Mouse (Mus musculus) forebrain, embryonic 13.5 days (tissue): ENCODE data around the gene Aacs. TPM values are rescaled to one million over a fixed set of nuclear protein-coding genes. Genes with fewer than 3 reads are reported as not detected.

ENCODE experiments used
- ATAC-seq: fragments of 200-750 bp; cut with Nextera tagmentation; 2 replicates; pipeline ENCODE4 v1.8.0; 2017
- H3K27ac ChIP-seq: fragments of 300-500 bp; sonication (generic); 2 replicates; pipeline ENCODE4 v1.5.1; 2015; ENCODE audit warnings: inconsistent platforms, mild to moderate bottlenecking, moderate library complexity
- H3K27me3 ChIP-seq: fragments of 300-500 bp; sonication (generic); 2 replicates; pipeline ENCODE4 v1.6.1; 2015; ENCODE audit warnings: mild to moderate bottlenecking, inconsistent platforms
- H3K36me3 ChIP-seq: fragments of 300-500 bp; sonication (generic); 2 replicates; pipeline ENCODE4 v1.6.1; 2015; ENCODE audit warnings: mild to moderate bottlenecking, inconsistent platforms; ENCODE audit not compliant: poor library complexity, severe bottlenecking
- H3K4me1 ChIP-seq: fragments of 300-500 bp; sonication (generic); 2 replicates; pipeline ENCODE4 v1.6.1; 2015; ENCODE audit warnings: inconsistent platforms
- H3K4me2 ChIP-seq: fragments of 300-500 bp; sonication (generic); 2 replicates; pipeline ENCODE4 v1.6.1; 2015; ENCODE audit warnings: inconsistent platforms, mild to moderate bottlenecking, moderate library complexity
- H3K4me3 ChIP-seq: fragments of 300-500 bp; sonication (generic); 2 replicates; pipeline ENCODE4 v1.5.1; 2015; ENCODE audit warnings: mild to moderate bottlenecking, inconsistent platforms
- H3K9ac ChIP-seq: fragments of 300-500 bp; sonication (generic); 2 replicates; pipeline ENCODE4 v1.6.1; 2015; ENCODE audit warnings: mild to moderate bottlenecking, inconsistent platforms
- H3K9me3 ChIP-seq: fragments of 300-500 bp; sonication (generic); replicated peaks from 2 replicates; pipeline ENCODE4 v1.6.1; 2016; ENCODE audit warnings: inconsistent platforms
- WGBS: fragments of 180-500 bp; shearing (Covaris S2); methylation state at CpG from one replicate; pipeline ENCODE4 v1.1.7; 2015; 5-methylcytosine and 5-hydroxymethylcytosine counted together
- polyA plus RNA-seq: library from polyadenylated mRNA; unstranded; fragments of >200 nt; fragmentation: Nextera tagmentation; extraction: Ambion mirVana; gene quantifications from 2 replicates; pipeline ENCODE4 v1.2.1, GENCODE M21; 2015

The Aacs gene
- polyA plus RNA-seq, 1 experiment from 2014 or later, result 53.7 TPM

GRCm38 (mm10) chr5:125502186-125502585 lies 26.6 kb downstream of the Aacs start:
- no peak; the same call in 1 of the 2 replicates for ATAC-seq
- H3K9me3 ChIP-seq, result no peaks in the 10 kb centered on the region
- H3K4me1 ChIP-seq, result peaks cover 19% of the 10 kb centered on the region
- H3K36me3 ChIP-seq, result peaks cover 45% of the 10 kb centered on the region
- WGBS, result 18% methylated on average over 3 of the region's 3 CpGs
- no peak overlapping the region for H3K4me2 ChIP-seq
- no peak overlapping the region for H3K9ac ChIP-seq
- H3K27me3 ChIP-seq, result no peaks in the 10 kb centered on the region
- no peak overlapping the region; the same call in 1 of the 2 replicates for H3K27ac ChIP-seq
- H3K4me3 ChIP-seq, result no peak overlapping the region

DNA sequence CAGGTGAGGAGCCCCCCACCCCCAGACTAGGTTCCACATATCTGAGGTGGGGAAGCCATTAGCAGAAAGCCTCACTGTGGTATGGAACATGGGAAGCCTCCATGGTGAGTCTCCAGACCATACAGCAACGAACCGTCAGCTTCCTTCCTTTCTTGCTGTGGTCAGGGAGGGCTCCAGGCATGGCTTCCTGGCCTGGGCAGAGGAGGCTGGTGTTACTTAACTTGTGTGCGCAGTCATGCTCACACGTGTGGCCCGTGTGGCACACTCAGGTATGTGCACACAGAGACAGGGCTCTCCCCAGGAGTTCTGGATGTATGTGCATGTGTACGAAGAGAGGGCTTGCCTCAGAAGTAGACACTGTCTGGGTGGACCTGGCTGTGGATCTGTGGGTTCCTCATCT lies 28.0 kb downstream of the Aacs start:
- Histone ChIP-seq H3K27ac (no peak overlapping the region), H3K4me2 (no peak overlapping the region), H3K9ac (no peak overlapping the region), H3K36me3 (peaks cover 55% of the 10 kb centered on the region), H3K4me3 (no peak overlapping the region), H3K4me1 (peaks cover 11% of the 10 kb centered on the region), H3K27me3 (no peaks in the 10 kb centered on the region), H3K9me3 (no peaks in the 10 kb centered on the region)
- 91% methylated on average over 6 of the region's 6 CpGs for WGBS
- ATAC-seq, result no peak

GRCm38 (mm10) chr5:125504692-125505091 lies 29.1 kb downstream of the Aacs start:
- ATAC-seq, result no peak
- WGBS, result 72% methylated on average over 11 of the region's 11 CpGs
- H3K4me3 ChIP-seq, result no peak overlapping the region
- H3K4me1 ChIP-seq, result peaks cover 11% of the 10 kb centered on the region
- H3K4me2 ChIP-seq, result no peak overlapping the region
- H3K9me3 ChIP-seq, result no peaks in the 10 kb centered on the region
- H3K9ac ChIP-seq, result no peak overlapping the region
- H3K27me3 ChIP-seq, result no peaks in the 10 kb centered on the region
- H3K27ac ChIP-seq, result peak overlapping the region; percentile 1; the same call in 1 of the 2 replicates
- peaks cover 63% of the 10 kb centered on the region for H3K36me3 ChIP-seq

DNA sequence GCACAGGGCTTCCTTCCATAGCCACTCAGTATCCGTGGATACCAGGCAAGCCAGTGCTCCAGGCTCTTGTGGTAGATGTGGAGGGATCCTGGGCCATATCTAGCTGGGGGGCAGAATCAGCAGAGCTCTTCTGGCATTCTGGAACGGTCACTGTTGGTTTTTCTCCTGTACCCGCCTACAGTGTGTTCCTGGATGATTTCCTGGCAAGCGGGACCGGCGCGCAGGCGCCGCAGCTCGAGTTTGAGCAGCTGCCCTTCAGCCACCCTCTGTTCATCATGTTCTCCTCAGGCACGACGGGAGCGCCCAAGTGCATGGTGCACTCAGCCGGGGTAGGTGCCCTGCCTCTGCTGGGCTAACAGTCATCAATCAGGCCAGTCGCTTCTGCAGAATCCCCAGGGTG lies 30.4 kb downstream of the Aacs start:
- H3K9me3 ChIP-seq, result no peaks in the 10 kb centered on the region
- no peaks in the 10 kb centered on the region for H3K27me3 ChIP-seq
- H3K4me3 ChIP-seq, result no peak overlapping the region
- peaks cover 11% of the 10 kb centered on the region for H3K4me1 ChIP-seq
- WGBS, result 89% methylated on average over 15 of the region's 15 CpGs
- H3K36me3 ChIP-seq, result peaks cover 64% of the 10 kb centered on the region
- H3K9ac ChIP-seq, result no peak overlapping the region
- H3K4me2 ChIP-seq, result no peak overlapping the region
- no peak overlapping the region for H3K27ac ChIP-seq
- ATAC-seq, result no peak

DNA sequence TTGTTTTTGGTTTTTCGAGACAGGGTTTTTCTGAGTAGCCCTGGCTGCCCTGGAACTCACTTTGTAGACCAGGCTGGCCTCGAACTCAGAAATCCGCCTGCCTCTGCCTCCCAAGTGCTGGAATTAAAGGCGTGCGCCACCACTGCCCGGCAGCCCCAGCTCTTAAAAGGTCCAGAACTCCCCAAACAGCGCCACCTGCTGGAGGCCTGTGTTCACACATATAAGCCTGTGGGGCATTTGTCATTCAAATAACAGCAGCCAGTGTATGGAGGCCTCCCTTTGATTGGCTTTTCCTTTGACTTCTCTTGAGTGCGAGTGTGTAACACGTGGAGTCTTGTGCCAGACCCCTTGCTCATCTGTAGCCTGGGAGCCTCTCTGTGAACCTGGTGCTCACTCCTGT lies 32.0 kb downstream of the Aacs start:
- Histone ChIP-seq H3K36me3 (peaks cover 75% of the 10 kb centered on the region), H3K9ac (no peak overlapping the region), H3K4me2 (no peak overlapping the region), H3K27me3 (no peaks in the 10 kb centered on the region), H3K27ac (no peak overlapping the region), H3K9me3 (no peaks in the 10 kb centered on the region), H3K4me3 (no peak overlapping the region), H3K4me1 (peaks cover 4% of the 10 kb centered on the region)
- ATAC-seq, result no peak
- WGBS, result 91% methylated on average over 9 of the region's 9 CpGs

DNA sequence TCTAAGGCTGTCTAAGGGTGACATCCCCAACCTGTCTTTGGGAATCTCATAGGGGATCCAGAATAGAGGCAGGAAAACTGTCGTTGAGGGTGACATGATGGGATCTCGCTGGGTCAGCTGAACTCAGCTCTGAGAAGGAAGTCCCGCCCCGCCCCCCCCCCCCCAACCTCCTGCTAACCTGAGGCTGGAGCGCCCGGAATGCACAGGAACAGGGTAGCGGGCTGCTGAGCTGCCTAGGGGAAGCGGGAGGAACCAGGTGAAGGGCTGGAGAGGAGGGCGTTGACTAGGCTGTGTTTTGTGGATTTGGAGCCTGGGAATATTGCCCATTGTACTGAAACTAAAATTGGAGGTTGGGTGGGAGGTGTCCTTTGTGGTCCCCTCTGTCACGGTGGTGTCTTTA lies 32.4 kb downstream of the Aacs start:
- Histone ChIP-seq H3K4me3 (no peak overlapping the region), H3K36me3 (peaks cover 78% of the 10 kb centered on the region), H3K9me3 (no peaks in the 10 kb centered on the region), H3K4me1 (no peaks in the 10 kb centered on the region; the same call in 1 of the 2 replicates), H3K27me3 (no peaks in the 10 kb centered on the region), H3K4me2 (no peak overlapping the region), H3K27ac (no peak overlapping the region), H3K9ac (no peak overlapping the region)
- WGBS, result 89% methylated on average over 10 of the region's 10 CpGs
- no peak for ATAC-seq

- Histone ChIP-seq H3K27me3 (no peaks in the 10 kb centered on the region), H3K9me3 (no peaks in the 10 kb centered on the region), H3K36me3 (peaks cover 79% of the 10 kb centered on the region), H3K27ac (no peak overlapping the region), H3K4me2 (no peak overlapping the region), H3K9ac (no peak overlapping the region), H3K4me1 (no peaks in the 10 kb centered on the region), H3K4me3 (no peak overlapping the region)
- no peak for ATAC-seq
- WGBS, result 52% methylated on average over 5 of the region's 5 CpGs
These were observed 33.9 kb downstream of the Aacs start for GRCm38 (mm10) chr5:125509541-125509940.

DNA sequence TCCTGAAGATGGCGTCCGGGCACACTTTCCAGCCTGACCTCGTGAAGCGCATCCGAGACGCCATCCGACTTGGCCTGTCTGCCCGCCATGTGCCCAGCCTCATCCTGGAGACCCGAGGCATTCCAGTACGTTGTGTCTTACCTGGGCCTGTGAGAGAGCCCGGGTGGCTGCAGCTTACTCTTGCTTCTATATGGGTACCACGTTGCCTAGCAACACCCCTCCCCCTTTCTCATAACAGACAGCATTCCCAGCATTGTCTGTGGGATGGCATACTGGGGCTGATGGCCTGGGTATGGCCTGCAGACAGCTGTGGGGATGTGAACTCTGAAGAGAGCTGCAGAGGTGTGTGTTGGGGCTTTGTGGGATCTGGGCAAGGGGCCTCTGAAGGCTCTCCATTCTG lies 39.4 kb downstream of the Aacs start:
- H3K9me3 ChIP-seq, result no peaks in the 10 kb centered on the region
- ATAC-seq, result no peak
- H3K27ac ChIP-seq, result no peak overlapping the region
- H3K9ac ChIP-seq, result no peak overlapping the region
- H3K4me3 ChIP-seq, result no peak overlapping the region
- H3K27me3 ChIP-seq, result no peaks in the 10 kb centered on the region
- H3K36me3 ChIP-seq, result peaks cover 72% of the 10 kb centered on the region
- no peak overlapping the region for H3K4me2 ChIP-seq
- 85% methylated on average over 12 of the region's 12 CpGs for WGBS
- H3K4me1 ChIP-seq, result 0 out of 2 replicates have a peak, but pooled peaks cover 3% of the 10 kb centered on the region

- Histone ChIP-seq H3K9ac (no peak overlapping the region), H3K4me3 (no peak overlapping the region), H3K4me2 (no peak overlapping the region), H3K9me3 (no peaks in the 10 kb centered on the region), H3K36me3 (peaks cover 46% of the 10 kb centered on the region), H3K27me3 (no peaks in the 10 kb centered on the region), H3K27ac (no peak overlapping the region), H3K4me1 (0 out of 2 replicates have a peak, but pooled peaks cover 3% of the 10 kb centered on the region)
- 66% methylated on average over 5 of the region's 5 CpGs for WGBS
- no peak for ATAC-seq
These were observed 43.0 kb downstream of the Aacs start for GRCm38 (mm10) chr5:125518640-125519039.

- Histone ChIP-seq H3K4me2 (no peak overlapping the region), H3K4me3 (no peak overlapping the region), H3K9me3 (no peaks in the 10 kb centered on the region), H3K36me3 (peaks cover 21% of the 10 kb centered on the region), H3K4me1 (no peaks in the 10 kb centered on the region), H3K27ac (no peak overlapping the region), H3K27me3 (no peaks in the 10 kb centered on the region), H3K9ac (no peak overlapping the region)
- no peak for ATAC-seq
- WGBS, result 24% methylated on average over 15 of the region's 15 CpGs
These were observed 45.4 kb downstream of the Aacs start for GRCm38 (mm10) chr5:125520930-125521590.

GRCm38 (mm10) chr5:125523361-125523760 lies 47.7 kb downstream of the Aacs start:
- 88% methylated on average over 2 of the region's 2 CpGs for WGBS
- H3K36me3 ChIP-seq, result 0 out of 2 replicates have a peak, but pooled peaks cover 2% of the 10 kb centered on the region
- H3K27ac ChIP-seq, result no peak overlapping the region
- no peak overlapping the region for H3K4me3 ChIP-seq
- H3K4me1 ChIP-seq, result no peaks in the 10 kb centered on the region
- H3K9me3 ChIP-seq, result peaks cover 5% of the 10 kb centered on the region
- no peak overlapping the region for H3K4me2 ChIP-seq
- H3K9ac ChIP-seq, result no peak overlapping the region
- 0 out of 2 replicates have a peak, but pooled peaks cover 4% of the 10 kb centered on the region for H3K27me3 ChIP-seq
- no peak for ATAC-seq

DNA sequence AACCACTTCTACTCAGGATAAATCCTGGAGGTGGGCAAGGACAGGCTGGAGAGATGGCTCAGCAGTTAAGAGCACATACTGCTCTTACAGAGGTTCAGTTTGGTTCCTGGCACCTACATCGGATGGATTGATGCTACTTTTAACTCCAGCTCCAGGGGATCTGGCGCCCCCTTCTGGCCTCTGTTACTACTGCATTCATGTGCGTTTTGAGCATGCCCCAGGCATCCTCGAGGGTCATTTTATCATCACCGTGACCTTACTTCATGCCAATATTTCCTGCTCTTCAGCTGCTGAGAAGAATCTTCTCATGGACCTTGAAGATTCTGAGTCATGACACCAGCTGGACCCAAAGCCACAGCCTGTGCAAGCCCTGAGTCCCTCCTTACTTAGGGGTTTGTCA lies 49.9 kb downstream of the Aacs start:
- H3K4me2 ChIP-seq, result no peak overlapping the region
- WGBS, result 65% methylated on average over 5 of the region's 5 CpGs
- no peak for ATAC-seq

DNA sequence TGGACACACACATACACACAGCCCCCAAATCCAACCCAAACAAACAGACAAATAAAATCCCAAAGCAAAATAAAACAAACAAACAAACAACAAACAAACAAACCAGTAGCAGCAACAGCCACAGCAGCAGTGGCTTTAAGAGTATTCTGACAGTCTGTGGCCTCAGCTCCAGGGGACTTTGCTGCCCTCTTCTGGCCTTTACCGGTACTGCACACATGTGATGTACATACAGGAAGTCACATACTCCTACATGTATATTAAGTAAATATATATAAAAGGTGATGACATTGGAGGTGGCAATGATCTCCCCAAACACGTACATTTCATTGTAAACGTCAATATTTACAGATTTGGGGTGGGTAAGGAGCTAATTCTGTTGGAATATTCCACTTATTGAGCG lies 50.9 kb downstream of the Aacs start:
- Histone ChIP-seq H3K27me3 (peaks cover 23% of the 10 kb centered on the region), H3K4me3 (no peak overlapping the region), H3K9me3 (peaks cover 5% of the 10 kb centered on the region), H3K4me1 (peaks cover 3% of the 10 kb centered on the region), H3K4me2 (no peak overlapping the region), H3K36me3 (0 out of 2 replicates have a peak, but pooled peaks cover 2% of the 10 kb centered on the region), H3K27ac (no peak overlapping the region), H3K9ac (no peak overlapping the region)
- WGBS, result 72% methylated on average over 4 of the region's 4 CpGs
- ATAC-seq, result no peak

More for the DNA sequence above, 49.9 kb downstream of the Aacs start:
- H3K27me3 ChIP-seq, result peaks cover 16% of the 10 kb centered on the region
- peaks cover 5% of the 10 kb centered on the region for H3K9me3 ChIP-seq
- 0 out of 2 replicates have a peak, but pooled peaks cover 2% of the 10 kb centered on the region for H3K36me3 ChIP-seq
- H3K27ac ChIP-seq, result no peak overlapping the region
- no peaks in the 10 kb centered on the region for H3K4me1 ChIP-seq
- H3K9ac ChIP-seq, result no peak overlapping the region
- H3K4me3 ChIP-seq, result no peak overlapping the region
